Mouse (Mus musculus) kidney, embryonic 14.5 days (tissue): Measurements from ENCODE around the gene Aen. TPM values are rescaled to one million over a fixed set of nuclear protein-coding genes. Genes with fewer than 3 reads are reported as not detected.

ENCODE experiments used
- ATAC-seq: fragments of 200-750 bp; cut with Nextera tagmentation; 2 replicates; pipeline ENCODE4 v1.8.0; 2017; ENCODE audit warnings: moderate number of reproducible peaks, mild to moderate bottlenecking, moderate TSS enrichment, moderate library complexity; ENCODE audit not compliant: low FRiP score, low TSS enrichment
- H3K27ac ChIP-seq: fragments of 300-500 bp; sonication (generic); 2 replicates; pipeline ENCODE4 v1.5.1; 2014; ENCODE audit warnings: low read depth, mild to moderate bottlenecking, low read length, moderate library complexity, mixed read lengths
- H3K27me3 ChIP-seq: fragments of 300-500 bp; sonication (generic); 2 replicates; pipeline ENCODE4 v1.6.1; 2014; ENCODE audit warnings: mild to moderate bottlenecking, low read length; ENCODE audit not compliant: control insufficient read depth, insufficient read depth
- H3K36me3 ChIP-seq: fragments of 300-500 bp; sonication (generic); 2 replicates; pipeline ENCODE4 v1.6.1; 2014; ENCODE audit warnings: low read length, mixed read lengths; ENCODE audit not compliant: control insufficient read depth, insufficient read depth
- H3K4me1 ChIP-seq: fragments of 300-500 bp; sonication (generic); 2 replicates; pipeline ENCODE4 v1.6.1; 2014; ENCODE audit warnings: low read length, mixed read lengths; ENCODE audit not compliant: control insufficient read depth, insufficient read depth
- H3K4me2 ChIP-seq: fragments of 300-500 bp; sonication (generic); replicated peaks from 2 replicates; pipeline ENCODE4 v1.6.1; 2014; ENCODE audit warnings: low read depth, mild to moderate bottlenecking, low read length
- H3K4me3 ChIP-seq: fragments of 300-500 bp; sonication (generic); 2 replicates; pipeline ENCODE4 v1.5.1; 2014; ENCODE audit warnings: mild to moderate bottlenecking, low read length
- H3K9ac ChIP-seq: fragments of 300-500 bp; sonication (generic); 2 replicates; pipeline ENCODE4 v1.6.1; 2014; ENCODE audit warnings: low read depth, mild to moderate bottlenecking, low read length, moderate library complexity
- H3K9me3 ChIP-seq: fragments of 300-500 bp; sonication (generic); 2 replicates; pipeline ENCODE4 v1.6.1; 2016; ENCODE audit warnings: low read length; ENCODE audit not compliant: control insufficient read depth
- WGBS: fragments of 180-500 bp; shearing (Covaris S2); extraction: QIAGEN DNeasy Blood & Tissue Kit; methylation state at CpG from one replicate; pipeline ENCODE4 v1.1.7; 2014; 5-methylcytosine and 5-hydroxymethylcytosine counted together
- microRNA-seq: library from miRNA; unstranded; fragments of <30 nt; microRNA quantifications from one replicate; pipeline ENCODE4, GENCODE M21; 2016
- polyA plus RNA-seq: library from polyadenylated mRNA; unstranded; fragments of >200 nt; fragmentation: Nextera tagmentation; extraction: Ambion mirVana; gene quantifications from 2 replicates; pipeline ENCODE4 v1.2.1, GENCODE M21; 2014

Gene Aen
- polyA plus RNA-seq, 1 experiment from 2014 or later: 36.3 TPM

DNA sequence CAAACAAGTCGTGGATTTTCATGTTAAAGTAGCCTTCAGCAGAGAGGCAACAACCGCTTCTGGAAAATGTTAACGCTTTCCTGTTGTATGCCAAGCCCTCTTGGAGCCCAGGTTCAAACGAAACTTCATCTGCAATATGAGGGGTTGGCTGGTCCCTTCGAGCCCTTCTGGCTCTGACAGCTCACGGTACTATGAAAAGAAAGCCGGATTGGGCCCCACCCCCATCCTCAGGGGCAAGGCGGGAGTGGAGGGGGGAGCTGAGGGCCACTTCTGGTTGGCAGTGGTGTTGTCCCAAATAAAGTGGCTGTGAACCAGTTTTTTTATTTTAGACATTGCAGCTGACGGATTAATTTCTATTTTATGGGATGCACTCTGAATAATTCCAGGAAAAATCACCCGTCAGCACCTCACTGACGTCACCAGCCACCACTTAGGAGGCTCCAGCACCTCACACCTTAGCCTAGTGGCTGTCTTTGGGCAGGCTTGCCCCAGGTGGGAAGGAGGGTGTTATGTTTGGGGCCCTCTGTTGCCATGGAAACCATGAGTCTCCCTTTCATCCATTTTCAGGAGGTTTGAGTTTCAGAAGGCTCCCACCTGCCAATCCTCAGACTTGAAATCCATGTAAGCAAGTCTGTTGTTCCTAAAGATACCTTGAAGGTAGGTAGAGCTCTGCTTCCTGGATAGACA is 58.4 kb downstream of the Aen start:
- no peak overlapping the region for H3K9ac ChIP-seq
- no peak overlapping the region for H3K4me2 ChIP-seq
- no peaks in the 10 kb centered on the region for H3K27me3 ChIP-seq
- ATAC-seq: no peak
- H3K4me3 ChIP-seq: no peak overlapping the region
- H3K4me1 ChIP-seq: no peaks in the 10 kb centered on the region
- WGBS: 26% methylated on average over 11 of the region's 11 CpGs
- no peaks in the 10 kb centered on the region for H3K9me3 ChIP-seq
- no peak overlapping the region for H3K27ac ChIP-seq
- H3K36me3 ChIP-seq: no peaks in the 10 kb centered on the region

DNA sequence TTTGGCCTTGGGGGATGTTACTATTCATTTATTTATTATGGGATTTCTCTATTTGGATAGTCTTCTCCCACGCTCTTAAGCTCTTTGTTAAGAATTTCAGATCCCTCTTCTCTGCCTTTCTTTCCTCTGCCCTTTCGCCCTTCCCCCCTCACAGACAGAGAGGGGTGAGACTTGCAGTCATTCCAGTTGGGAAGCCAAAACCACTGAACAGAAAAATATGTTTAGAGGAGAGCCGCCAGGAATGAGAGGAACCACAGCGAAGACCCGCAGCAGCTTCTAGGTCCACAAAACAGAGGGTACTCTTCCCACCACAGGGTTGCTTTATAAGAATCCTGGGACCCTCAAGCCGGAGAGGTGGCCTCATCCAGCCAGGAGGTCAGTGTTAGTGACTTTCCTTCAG is 59.0 kb downstream of the Aen start:
- no peaks in the 10 kb centered on the region for H3K9me3 ChIP-seq
- no peaks in the 10 kb centered on the region for H3K4me1 ChIP-seq
- H3K9ac ChIP-seq: no peak overlapping the region
- no peak overlapping the region for H3K4me3 ChIP-seq
- H3K27me3 ChIP-seq: no peaks in the 10 kb centered on the region
- H3K36me3 ChIP-seq: no peaks in the 10 kb centered on the region
- H3K27ac ChIP-seq: no peak overlapping the region
- WGBS: 80% methylated on average over 6 of the region's 6 CpGs
- ATAC-seq: no peak
- no peak overlapping the region for H3K4me2 ChIP-seq

- Histone ChIP-seq H3K9me3 (no peaks in the 10 kb centered on the region), H3K9ac (no peak overlapping the region), H3K4me1 (no peaks in the 10 kb centered on the region), H3K4me3 (no peak overlapping the region), H3K27ac (no peak overlapping the region), H3K36me3 (no peaks in the 10 kb centered on the region), H3K4me2 (no peak overlapping the region), H3K27me3 (no peaks in the 10 kb centered on the region)
- 83% methylated on average over 6 of the region's 6 CpGs for WGBS
- ATAC-seq: no peak
These were observed 59.4 kb downstream of the Aen start for GRCm38 (mm10) chr7:78955086-78955485.

GRCm38 (mm10) chr7:78958499-78959073 is 62.9 kb downstream of the Aen start:
- H3K27ac ChIP-seq: no peak overlapping the region
- H3K27me3 ChIP-seq: no peaks in the 10 kb centered on the region
- no peak overlapping the region for H3K9ac ChIP-seq
- H3K4me2 ChIP-seq: no peak overlapping the region
- ATAC-seq: no peak
- no peak overlapping the region for H3K4me3 ChIP-seq
- H3K9me3 ChIP-seq: no peaks in the 10 kb centered on the region
- H3K36me3 ChIP-seq: no peaks in the 10 kb centered on the region
- WGBS: 88% methylated on average over 6 of the region's 6 CpGs
- no peaks in the 10 kb centered on the region for H3K4me1 ChIP-seq

Small RNA genes within 50 kb of the gene (microRNA-seq; reads per million reads assigned to microRNA genes)
- 7.2 reads per million, percentile 24 among the genes with 10 or more reads in this experiment for gene Mir7-2

Other genes starting within 250 kb of the Aen start
- gene Ntrk3, start 157.8 kb upstream of the Aen start, polyA plus RNA-seq: 4.6 and 5.1 TPM in 2 replicates
- gene Mrps11, start 112.7 kb upstream of the Aen start, polyA plus RNA-seq: 83.5 and 112 TPM in 2 replicates
- 71.8 and 85.4 TPM in 2 replicates for gene Mrpl46, start 112.3 kb upstream of the Aen start, polyA plus RNA-seq
- 19.6 and 23.3 TPM in 2 replicates for gene Det1, start 48.6 kb upstream of the Aen start, polyA plus RNA-seq
- 0.96 and 1.3 TPM in 2 replicates for gene Isg20, start 17.6 kb downstream of the Aen start, polyA plus RNA-seq
- 0.07 and 0.43 TPM in 2 replicates for gene Acan, start 157.6 kb downstream of the Aen start, polyA plus RNA-seq
- 7.2 and 7.4 TPM in 2 replicates for gene Hapln3, start 235.2 kb downstream of the Aen start, polyA plus RNA-seq